Mouse (Mus musculus) kidney, adult 2 months (tissue): Measurements from ENCODE around the gene Rap1a.

Experiments used
- CTCF ChIP-seq: fragments of 200-500 bp; conservative IDR thresholded peaks from 2 replicates; pipeline ENCODE4 v1.5.1; 2011; ENCODE audit warnings: low read depth, mild to moderate bottlenecking, control low read depth, low read length, moderate library complexity, mixed read lengths; ENCODE audit not compliant: insufficient read depth, insufficient read length
- POLR2A ChIP-seq: fragments of 200-500 bp; IDR thresholded peaks from one replicate; pipeline ENCODE4 v1.6.1; 2011; ENCODE audit warnings: low read depth, low read length, control low read depth

GRCm38 (mm10) chr3:105816089-105816488 is 15.0 kb upstream of the Rap1a start:
- no peak for TF ChIP-seq CTCF
- no peak for TF ChIP-seq POLR2A
